Mouse (Mus musculus) liver, embryonic 13.5 days (tissue): ENCODE measurements around the gene Usp34. TPM values are rescaled to one million over a fixed set of nuclear protein-coding genes. Genes with fewer than 3 reads are reported as not detected.
"Not testable (repeated sequence)": the region's sequence is repeated elsewhere in the genome, so short reads cannot be mapped to it uniquely, and the experiment has no call there.

ENCODE experiments used
- ATAC-seq: fragments of 200-750 bp; cut with Nextera tagmentation; 2 replicates; pipeline ENCODE4 v1.8.0; 2017; ENCODE audit warnings: low read depth, mild to moderate bottlenecking, moderate number of reproducible peaks, moderate library complexity
- DNase-seq: peaks from one replicate; pipeline ENCODE4 v3.0.0; 2022
- H3K27ac ChIP-seq: fragments of 300-500 bp; sonication (generic); 2 replicates; pipeline ENCODE4 v1.5.1; 2015; ENCODE audit warnings: moderate library complexity, mild to moderate bottlenecking, inconsistent platforms
- H3K27me3 ChIP-seq: fragments of 300-500 bp; sonication (generic); 2 replicates; pipeline ENCODE4 v1.6.1; 2015; ENCODE audit warnings: mild to moderate bottlenecking, inconsistent platforms
- H3K36me3 ChIP-seq: fragments of 300-500 bp; sonication (generic); 2 replicates; pipeline ENCODE4 v1.6.1; 2015; ENCODE audit warnings: mild to moderate bottlenecking, inconsistent platforms
- H3K4me1 ChIP-seq: fragments of 300-500 bp; sonication (generic); replicated peaks from 2 replicates; pipeline ENCODE4 v1.6.1; 2015; ENCODE audit warnings: inconsistent platforms
- H3K4me2 ChIP-seq: fragments of 300-500 bp; sonication (generic); 2 replicates; pipeline ENCODE4 v1.6.1; 2015; ENCODE audit warnings: inconsistent platforms, mild to moderate bottlenecking, moderate library complexity
- H3K4me3 ChIP-seq: fragments of 300-500 bp; sonication (generic); replicated peaks from 2 replicates; pipeline ENCODE4 v1.5.1; 2015; ENCODE audit warnings: mild to moderate bottlenecking, inconsistent platforms
- H3K9ac ChIP-seq: fragments of 300-500 bp; sonication (generic); 2 replicates; pipeline ENCODE4 v1.6.1; 2015; ENCODE audit warnings: mild to moderate bottlenecking, inconsistent platforms
- H3K9me3 ChIP-seq: fragments of 300-500 bp; sonication (generic); replicated peaks from 2 replicates; pipeline ENCODE4 v1.6.1; 2016; ENCODE audit warnings: inconsistent platforms
- WGBS: fragments of 180-500 bp; shearing (Covaris S2); methylation state at CpG from one replicate; pipeline ENCODE4 v1.1.7; 2015; ENCODE audit not compliant: insufficient replicate concordance; 5-methylcytosine and 5-hydroxymethylcytosine counted together
- polyA plus RNA-seq: library from polyadenylated mRNA; unstranded; fragments of >200 nt; fragmentation: Nextera tagmentation; extraction: Ambion mirVana; gene quantifications from 2 replicates; pipeline ENCODE4 v1.2.1, GENCODE M21; 2015

The Usp34 gene
- polyA plus RNA-seq, 1 experiment from 2014 or later, result 9.4 TPM

GRCm38 (mm10) chr11:23298301-23298700 is 8.4 kb upstream of the Usp34 start:
- no peak for DNase-seq
- Histone ChIP-seq H3K27ac (no peak overlapping the region), H3K9ac (no peak overlapping the region), H3K9me3 (no peaks in the 10 kb centered on the region), H3K27me3 (no peaks in the 10 kb centered on the region), H3K4me1 (peaks cover 3% of the 10 kb centered on the region; the same call in 1 of the 2 replicates), H3K4me2 (no peak overlapping the region), H3K4me3 (no peak overlapping the region), H3K36me3 (peaks cover 54% of the 10 kb centered on the region)
- ATAC-seq, result no peak
- WGBS, result 87% methylated on average over 2 of the region's 2 CpGs

GRCm38 (mm10) chr11:23299910-23300309 is 6.8 kb upstream of the Usp34 start:
- no peak overlapping the region for H3K9ac ChIP-seq
- no peak overlapping the region for H3K4me2 ChIP-seq
- H3K4me3 ChIP-seq, result no peak overlapping the region
- DNase-seq (no peak), ATAC-seq (peak; percentile 29; the same call in 1 of the 2 replicates)
- WGBS, result 92% methylated on average over 1 of the region's 1 CpGs
- peaks cover 38% of the 10 kb centered on the region for H3K36me3 ChIP-seq
- no peaks in the 10 kb centered on the region for H3K9me3 ChIP-seq
- peaks cover 7% of the 10 kb centered on the region for H3K4me1 ChIP-seq
- no peaks in the 10 kb centered on the region for H3K27me3 ChIP-seq
- H3K27ac ChIP-seq, result no peak overlapping the region; the same call in 1 of the 2 replicates

GRCm38 (mm10) chr11:23303126-23303525 is 3.6 kb upstream of the Usp34 start:
- H3K27me3 ChIP-seq, result no peaks in the 10 kb centered on the region
- no peak overlapping the region for H3K9ac ChIP-seq
- 50% methylated on average over 1 of the region's 1 CpGs for WGBS
- ATAC-seq (no peak), DNase-seq (no peak)
- H3K4me2 ChIP-seq, result no peak overlapping the region
- H3K36me3 ChIP-seq, result peaks cover 10% of the 10 kb centered on the region
- no peak overlapping the region for H3K27ac ChIP-seq
- no peaks in the 10 kb centered on the region for H3K9me3 ChIP-seq
- peaks cover 13% of the 10 kb centered on the region for H3K4me1 ChIP-seq
- H3K4me3 ChIP-seq, result no peak overlapping the region

- H3K9me3 ChIP-seq, H3K36me3 ChIP-seq, ATAC-seq, DNase-seq, H3K27me3 ChIP-seq: not testable (repeated sequence)
- Histone ChIP-seq H3K9ac (peak overlapping the region; percentile 93), H3K4me2 (peak overlapping the region; percentile 82), H3K4me1 (peaks cover 32% of the 10 kb centered on the region), H3K27ac (peak overlapping the region; percentile 98), H3K4me3 (peak overlapping the region; percentile 98)
- 34% methylated on average over 10 of the region's 10 CpGs for WGBS
Observed at GRCm38 (mm10) chr11:23305101-23305672, 1.5 kb upstream of the Usp34 start.

GRCm38 (mm10) chr11:23305673-23306608 is 754 bp upstream of the Usp34 start:
- Histone ChIP-seq H3K4me3 (peak overlapping the region; percentile 98), H3K4me2 (peak overlapping the region; percentile 82), H3K27me3 (no peaks in the 10 kb centered on the region), H3K27ac (peak overlapping the region; percentile 98), H3K36me3 (0 out of 2 replicates have a peak, but pooled peaks cover 8% of the 10 kb centered on the region), H3K9me3 (no peaks in the 10 kb centered on the region), H3K4me1 (peaks cover 34% of the 10 kb centered on the region), H3K9ac (peak overlapping the region; percentile 98)
- ATAC-seq (peak; percentile 96), DNase-seq (peak; percentile 96)
- under 1% methylated on average over 65 of the region's 98 CpGs for WGBS

- under 1% methylated on average over 6 of the region's 6 CpGs for WGBS
- no peak for DNase-seq
- peaks cover 12% of the 10 kb centered on the region; the same call in 1 of the 2 replicates for H3K36me3 ChIP-seq
- no peak for ATAC-seq
- peaks cover 47% of the 10 kb centered on the region for H3K4me1 ChIP-seq
- peak overlapping the region; percentile 98 for H3K27ac ChIP-seq
- peak overlapping the region; percentile 98 for H3K4me3 ChIP-seq
- H3K9ac ChIP-seq, result peak overlapping the region; percentile 98
- no peaks in the 10 kb centered on the region for H3K9me3 ChIP-seq
- H3K27me3 ChIP-seq, result no peaks in the 10 kb centered on the region
- H3K4me2 ChIP-seq, result peak overlapping the region; percentile 82
Observed at GRCm38 (mm10) chr11:23307566-23307920, 848 bp downstream of the Usp34 start.

GRCm38 (mm10) chr11:23313496-23313895 is 6.8 kb downstream of the Usp34 start:
- WGBS, result 7% methylated on average over 1 of the region's 1 CpGs
- Histone ChIP-seq H3K36me3 (peaks cover 16% of the 10 kb centered on the region; the same call in 1 of the 2 replicates), H3K9me3 (no peaks in the 10 kb centered on the region), H3K4me3 (no peak overlapping the region), H3K27me3 (no peaks in the 10 kb centered on the region), H3K4me1 (peaks cover 57% of the 10 kb centered on the region), H3K27ac (peak overlapping the region; percentile 50), H3K4me2 (peak overlapping the region; percentile 31), H3K9ac (no peak overlapping the region)
- DNase-seq (peak; percentile 41), ATAC-seq (peak; percentile 90)

GRCm38 (mm10) chr11:23329413-23329812 is 22.7 kb downstream of the Usp34 start:
- 82% methylated on average over 2 of the region's 2 CpGs for whole genome bisulfite sequencing
- H3K4me1 ChIP-seq, result peaks cover 6% of the 10 kb centered on the region; the same call in 1 of the 2 replicates
- no peaks in the 10 kb centered on the region for H3K9me3 ChIP-seq
- no peak overlapping the region for H3K27ac ChIP-seq
- H3K4me3 ChIP-seq, result no peak overlapping the region
- ATAC-seq (no peak), DNase-seq (no peak)
- H3K9ac ChIP-seq, result no peak overlapping the region
- H3K36me3 ChIP-seq, result peaks cover 10% of the 10 kb centered on the region
- H3K4me2 ChIP-seq, result no peak overlapping the region
- no peaks in the 10 kb centered on the region for H3K27me3 ChIP-seq

GRCm38 (mm10) chr11:23332136-23332535 is 25.4 kb downstream of the Usp34 start:
- DNase-seq (no peak), ATAC-seq (no peak)
- H3K36me3 ChIP-seq, result peaks cover 10% of the 10 kb centered on the region; the same call in 1 of the 2 replicates
- no peak overlapping the region for H3K4me2 ChIP-seq
- H3K4me1 ChIP-seq, result peaks cover 6% of the 10 kb centered on the region; the same call in 1 of the 2 replicates
- WGBS, result 80% methylated on average over 3 of the region's 3 CpGs
- no peaks in the 10 kb centered on the region for H3K27me3 ChIP-seq
- no peak overlapping the region for H3K9ac ChIP-seq
- H3K9me3 ChIP-seq, result no peaks in the 10 kb centered on the region
- H3K4me3 ChIP-seq, result no peak overlapping the region
- H3K27ac ChIP-seq, result no peak overlapping the region

GRCm38 (mm10) chr11:23335160-23335559 is 28.5 kb downstream of the Usp34 start:
- no peaks in the 10 kb centered on the region for H3K27me3 ChIP-seq
- 73% methylated on average over 1 of the region's 1 CpGs for WGBS
- H3K4me1 ChIP-seq, result peaks cover 6% of the 10 kb centered on the region; the same call in 1 of the 2 replicates
- no peak overlapping the region for H3K4me3 ChIP-seq
- DNase-seq (no peak), ATAC-seq (no peak)
- H3K4me2 ChIP-seq, result no peak overlapping the region
- no peak overlapping the region for H3K27ac ChIP-seq
- no peak overlapping the region for H3K9ac ChIP-seq
- peaks cover 15% of the 10 kb centered on the region for H3K36me3 ChIP-seq
- H3K9me3 ChIP-seq, result no peaks in the 10 kb centered on the region

GRCm38 (mm10) chr11:23357226-23357625 is 50.5 kb downstream of the Usp34 start:
- not testable (repeated sequence) for H3K9ac ChIP-seq, ATAC-seq, H3K9me3 ChIP-seq, H3K4me2 ChIP-seq, H3K4me1 ChIP-seq, H3K27ac ChIP-seq, DNase-seq, H3K4me3 ChIP-seq, H3K27me3 ChIP-seq
- 58% methylated on average over 5 of the region's 5 CpGs for WGBS
- peaks cover 29% of the 10 kb centered on the region for H3K36me3 ChIP-seq
